Mouse (Mus musculus): ENCODE data around the gene Asic2.

DNA sequence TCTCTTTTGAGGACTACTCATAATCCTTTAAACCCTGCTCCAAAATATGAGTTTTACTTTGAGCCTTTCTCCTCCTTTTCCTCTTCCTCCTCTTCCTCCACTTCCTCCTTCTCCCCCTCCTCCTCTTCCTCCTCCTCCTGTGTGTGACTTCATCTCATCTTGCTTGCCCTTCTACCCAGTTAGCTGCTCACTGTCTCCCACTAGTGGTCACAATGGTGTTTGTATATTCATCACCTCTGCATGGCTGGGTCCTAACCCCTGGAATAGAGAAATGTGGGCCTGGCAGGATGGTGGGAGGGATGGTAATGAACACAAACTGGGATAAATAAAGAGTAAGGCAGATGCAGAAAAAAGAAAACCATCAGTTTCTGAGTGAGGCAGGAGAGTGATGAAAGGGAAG, 492.0 kb downstream of the Asic2 start:
- TF ChIP-seq POLR2A (IDR thresholded peaks at IDR 0.05; ENCODE audit: extremely low read depth, insufficient read depth, low read length) (no peak), CTCF (IDR thresholded peaks at IDR 0.05; ENCODE audit: low read depth, low read length) (peak; percentile 28; the same call in 1 of the 2 replicates)

All from liver, adult 2 months (tissue).